ENCODE assay signal across 7 mouse cellular contexts in the genomic region with DNA sequence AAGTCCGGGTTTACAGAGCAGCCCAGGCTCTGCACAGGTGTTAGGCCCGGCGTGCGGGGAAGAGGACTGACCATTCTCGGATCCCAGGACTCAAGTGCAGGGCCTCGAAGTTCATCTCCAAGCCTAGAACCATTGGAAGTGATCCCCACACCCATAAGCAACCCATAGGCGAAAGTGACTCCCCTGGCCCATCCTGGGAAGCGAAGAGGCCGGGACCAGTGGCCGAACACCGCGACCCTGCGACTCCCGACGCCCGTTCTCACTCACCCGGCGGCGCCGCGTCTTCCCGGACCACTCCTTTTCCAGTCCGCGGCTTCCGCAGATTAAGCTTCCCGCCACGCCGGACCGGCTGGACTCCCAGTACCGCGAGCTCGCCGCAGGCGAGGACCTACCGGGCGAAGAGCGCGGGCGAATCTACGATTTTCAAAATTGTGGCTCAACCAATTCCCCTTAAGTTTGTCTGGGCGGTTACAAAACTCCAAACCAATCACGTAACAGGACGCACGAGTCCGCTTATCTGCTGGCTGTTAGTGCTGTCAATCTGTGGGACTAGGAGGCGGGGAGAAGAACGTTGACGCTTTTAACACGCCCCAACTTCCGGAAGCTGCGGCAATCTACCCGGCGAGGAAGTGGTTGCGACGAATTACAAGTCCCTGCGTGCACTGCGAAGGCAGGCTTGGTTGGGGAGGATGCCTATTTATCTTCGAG. TPM values are rescaled to one million over a fixed set of nuclear protein-coding genes. Genes with fewer than 3 reads are reported as not detected.
DNase-seq lines count a peak whose midpoint lies in the region; ATAC-seq lines count a peak whose summit lies in the region.

A gene (minus strand): TSS at position 480 of the 708 bp plus-strand sequence.

- peak within 1 kb of the TSS; percentile 72 for H3K9ac ChIP-seq in intestine, embryonic 15.5 days

- H3K27ac ChIP-seq in intestine, embryonic 15.5 days: peak within 1 kb of the TSS; percentile 93
- H3K27ac ChIP-seq in midbrain, embryonic 10.5 days (replicated peaks): peak within 1 kb of the TSS; percentile 96

- peaks cover 7% of the 10 kb centered on the region for H3K36me3 ChIP-seq in intestine, embryonic 15.5 days
- peaks cover 33% of the 10 kb centered on the region for H3K36me3 ChIP-seq in midbrain, embryonic 10.5 days

- intact Hi-C loops in gastrocnemius, postnatal 36 days (cut with DNase I): no loop called here
- intact Hi-C loops in left cerebral cortex, postnatal 25 days (cut with DNase I): no loop called here

- peaks cover 17% of the 10 kb centered on the region for H3K4me1 ChIP-seq in intestine, embryonic 15.5 days (replicated peaks)
- peaks cover 39% of the 10 kb centered on the region for H3K4me1 ChIP-seq in midbrain, embryonic 10.5 days

- ATAC-seq in intestine, embryonic 15.5 days: peak; percentile 98

- H3K4me3 ChIP-seq in intestine, embryonic 15.5 days (replicated peaks): peak within 1 kb of the TSS; percentile 76
- H3K4me3 ChIP-seq in midbrain, embryonic 10.5 days: peak within 1 kb of the TSS; percentile 90

- no peaks in the 10 kb centered on the region for H3K9me3 ChIP-seq in intestine, embryonic 15.5 days
- H3K9me3 ChIP-seq in midbrain, embryonic 10.5 days (replicated peaks): no peaks in the 10 kb centered on the region; the same call in 1 of the 2 replicates

- no peaks in the 10 kb centered on the region for H3K27me3 ChIP-seq in intestine, embryonic 15.5 days (replicated peaks)
- H3K27me3 ChIP-seq in midbrain, embryonic 10.5 days (ENCODE audit: low read depth, poor library complexity, severe bottlenecking): no peaks in the 10 kb centered on the region

- H3K4me2 ChIP-seq in intestine, embryonic 15.5 days (replicated peaks): peak within 1 kb of the TSS; percentile 69

- under 1% methylated on average over 58 of the region's 58 CpGs for whole genome bisulfite sequencing in intestine, embryonic 15.5 days
- WGBS in midbrain, embryonic 10.5 days: under 1% methylated on average over 58 of the region's 58 CpGs

- DNase-seq in adrenal gland, adult 2 months: peak; percentile 95
- peak; percentile 95 for DNase-seq in embryo, embryonic 11.5 days (ENCODE audit: low read depth, low spot score)
- peak; percentile 84 to 85 for DNase-seq in gastrocnemius, postnatal 36 days
- DNase-seq in left cerebral cortex, postnatal 25 days (ENCODE audit: low spot score in 2 of 2): peak; percentile 93 to 99
- peak; percentile 96 for DNase-seq in midbrain, embryonic 10.5 days (ENCODE audit: low spot score)
- peak; percentile 79 for DNase-seq in right cerebral cortex, postnatal 4 days

RNA-seq across cellular contexts. Expression of the gene that starts here (rescaled TPM):
- 10 to 100 TPM in 1 of 2 experiments, 1 to 10 TPM in 1; 9.4 to 11.1 TPM for total RNA-seq in adrenal gland, adult 2 months (2021)
- 4.1 and 5.1 TPM in 2 replicates for polyA plus RNA-seq in adrenal gland, adult 2 months (2012; rRNA removed)
- 1 to 10 TPM; 1.9 to 6.4 TPM for total RNA-seq in gastrocnemius, postnatal 36 days (2021)
- 87.6 and 88.9 TPM in 2 replicates for polyA plus RNA-seq in intestine, embryonic 15.5 days (2015; fragmentation: Nextera tagmentation; extraction: Ambion mirVana)
- total RNA-seq in left cerebral cortex, postnatal 25 days (2021): 10 to 100 TPM; 22.0 to 23.3 TPM
- polyA plus RNA-seq in midbrain, embryonic 10.5 days (2016; fragmentation: Nextera tagmentation; extraction: Ambion mirVana): 142 and 150 TPM in 2 replicates

Comparison
In these comparisons a context has a peak if more than half of its experiments do, and no peak if none do; other contexts are left out.
1. Peak in every context shown above with its lines: DNase-seq, ATAC-seq, H3K4me3 ChIP-seq and H3K27ac ChIP-seq.
2. RNA of the gene that starts here (polyA plus RNA-seq): 142 to 150 TPM in midbrain, embryonic 10.5 days and 87.6 to 88.9 TPM in intestine, embryonic 15.5 days; 4.1 to 5.1 TPM in adrenal gland, adult 2 months; every median in the first group is over 10 times any median in the second.